Mouse (Mus musculus) CD4-positive, CD25-positive, alpha-beta regulatory T cell, adult 2 months (primary cell): ENCODE results near the gene Il17rc.

Source experiments
- DNase-seq: peaks from one replicate; pipeline ENCODE4 v3.0.0-alpha.2; 2012; ENCODE audit warnings: low read depth, low spot score

Il17rc gene

GRCm38 (mm10) chr6:113451839-113452238, 19.4 kb upstream of the Il17rc start:
- DNase-seq: no peak

GRCm38 (mm10) chr6:113455007-113455406, 16.2 kb upstream of the Il17rc start:
- DNase-seq: no peak

GRCm38 (mm10) chr6:113457952-113458534, 13.2 kb upstream of the Il17rc start, which contains the start of gene Il17re:
TSS of gene Il17re (plus strand) at chr6:113458484.
- no peak for DNase-seq

- no peak for DNase-seq
These were observed 12.6 kb upstream of the Il17rc start for GRCm38 (mm10) chr6:113458635-113459034.

- DNase-seq: no peak
These were observed 7.2 kb upstream of the Il17rc start for GRCm38 (mm10) chr6:113464040-113464439.

- DNase-seq: no peak
These were observed 5.6 kb upstream of the Il17rc start for GRCm38 (mm10) chr6:113465602-113466001.

- DNase-seq: no peak
These were observed 2.7 kb upstream of the Il17rc start for GRCm38 (mm10) chr6:113468512-113468911.

GRCm38 (mm10) chr6:113469021-113469420, 2.2 kb upstream of the Il17rc start:
- peak; percentile 86 for DNase-seq

- peak; percentile 78 for DNase-seq
These were observed 1.8 kb upstream of the Il17rc start for GRCm38 (mm10) chr6:113469432-113469831.

- no peak for DNase-seq
These were observed 834 bp downstream of the Il17rc start for GRCm38 (mm10) chr6:113472061-113472460.

- no peak for DNase-seq
These were observed 2.0 kb downstream of the Il17rc start for GRCm38 (mm10) chr6:113473246-113473645.

GRCm38 (mm10) chr6:113473715-113474114, 2.5 kb downstream of the Il17rc start:
- no peak for DNase-seq

- DNase-seq: no peak
These were observed 6.1 kb downstream of the Il17rc start for GRCm38 (mm10) chr6:113477353-113477752.

GRCm38 (mm10) chr6:113478906-113479305, 7.7 kb downstream of the Il17rc start:
- DNase-seq: no peak

- DNase-seq: no peak
These were observed 9.5 kb downstream of the Il17rc start for GRCm38 (mm10) chr6:113480555-113481373.

- peak; percentile 71 for DNase-seq
These were observed 11.4 kb downstream of the Il17rc start for GRCm38 (mm10) chr6:113482477-113483099.

GRCm38 (mm10) chr6:113483100-113483615, 11.9 kb downstream of the Il17rc start, which contains the start of gene Creld1:
TSS of gene Creld1 (plus strand) at chr6:113483297.
- peak; percentile 96 for DNase-seq

GRCm38 (mm10) chr6:113483729-113484128, 12.5 kb downstream of the Il17rc start:
- DNase-seq: peak; percentile 43

- DNase-seq: peak; percentile 42
These were observed 15.9 kb downstream of the Il17rc start for GRCm38 (mm10) chr6:113487125-113487576.

- no peak for DNase-seq
These were observed 18.2 kb downstream of the Il17rc start for GRCm38 (mm10) chr6:113489410-113489809.

- no peak for DNase-seq
These were observed 21.1 kb downstream of the Il17rc start for GRCm38 (mm10) chr6:113492101-113492864.
